Mouse (Mus musculus) liver, embryonic 15.5 days (tissue): ENCODE data around the gene Dscam. TPM values are rescaled to one million over a fixed set of nuclear protein-coding genes. Genes with fewer than 3 reads are reported as not detected.
"Not testable (repeated sequence)": the region's sequence is repeated elsewhere in the genome, so short reads cannot be mapped to it uniquely, and the experiment has no call there.

Source experiments
- ATAC-seq: fragments of 200-750 bp; cut with Nextera tagmentation; 2 replicates; pipeline ENCODE4 v1.8.0; 2017; ENCODE audit warnings: moderate number of reproducible peaks, mild to moderate bottlenecking, moderate library complexity; ENCODE audit not compliant: insufficient read depth
- H3K27ac ChIP-seq: fragments of 300-500 bp; sonication (generic); replicated peaks from 2 replicates; pipeline ENCODE4 v1.5.1; 2015; ENCODE audit warnings: mild to moderate bottlenecking, inconsistent platforms
- H3K27me3 ChIP-seq: fragments of 300-500 bp; sonication (generic); 2 replicates; pipeline ENCODE4 v1.6.1; 2015; ENCODE audit warnings: mild to moderate bottlenecking, inconsistent platforms
- H3K36me3 ChIP-seq: fragments of 300-500 bp; sonication (generic); replicated peaks from 2 replicates; pipeline ENCODE4 v1.6.1; 2015; ENCODE audit warnings: moderate library complexity, mild to moderate bottlenecking, inconsistent platforms
- H3K4me1 ChIP-seq: fragments of 300-500 bp; sonication (generic); replicated peaks from 2 replicates; pipeline ENCODE4 v1.6.1; 2015; ENCODE audit warnings: inconsistent platforms
- H3K4me2 ChIP-seq: fragments of 300-500 bp; sonication (generic); 2 replicates; pipeline ENCODE4 v1.6.1; 2015; ENCODE audit warnings: moderate library complexity, mild to moderate bottlenecking, inconsistent platforms
- H3K4me3 ChIP-seq: fragments of 300-500 bp; sonication (generic); replicated peaks from 2 replicates; pipeline ENCODE4 v1.5.1; 2015; ENCODE audit warnings: mild to moderate bottlenecking, inconsistent platforms
- H3K9ac ChIP-seq: fragments of 300-500 bp; sonication (generic); 2 replicates; pipeline ENCODE4 v1.6.1; 2015; ENCODE audit warnings: moderate library complexity, mild to moderate bottlenecking, inconsistent platforms
- H3K9me3 ChIP-seq: fragments of 300-500 bp; sonication (generic); replicated peaks from 2 replicates; pipeline ENCODE4 v1.6.1; 2016; ENCODE audit warnings: inconsistent platforms
- WGBS: fragments of 180-500 bp; shearing (Covaris S2); methylation state at CpG from one replicate; pipeline ENCODE4 v1.1.7; 2015; ENCODE audit warnings: mixed read lengths; ENCODE audit not compliant: insufficient replicate concordance; 5-methylcytosine and 5-hydroxymethylcytosine counted together
- polyA plus RNA-seq: library from polyadenylated mRNA; unstranded; fragments of >200 nt; fragmentation: Nextera tagmentation; extraction: Ambion mirVana; gene quantifications from 2 replicates; pipeline ENCODE4 v1.2.1, GENCODE M21; 2015

Gene Dscam
- polyA plus RNA-seq, 1 experiment from 2014 or later: not detected

- Histone ChIP-seq H3K9ac (no peak overlapping the region), H3K4me2 (peak overlapping the region; percentile 37; the same call in 1 of the 2 replicates), H3K36me3 (no peaks in the 10 kb centered on the region), H3K4me3 (no peak overlapping the region), H3K9me3 (no peaks in the 10 kb centered on the region), H3K27me3 (no peaks in the 10 kb centered on the region), H3K4me1 (peaks cover 67% of the 10 kb centered on the region), H3K27ac (peak overlapping the region; percentile 89)
- ATAC-seq: 0 out of 2 replicates have a peak, but pooled peaks have one; percentile 5
- WGBS: 49% methylated on average over 1 of the region's 1 CpGs
Measured at GRCm38 (mm10) chr16:96907081-96907480, 263.5 kb downstream of the Dscam start.

- WGBS: 16% methylated on average over 2 of the region's 2 CpGs
- no peak overlapping the region for H3K9ac ChIP-seq
- peak; percentile 98 for ATAC-seq
- H3K4me3 ChIP-seq: no peak overlapping the region
- H3K27ac ChIP-seq: peak overlapping the region; percentile 89
- H3K27me3 ChIP-seq: no peaks in the 10 kb centered on the region
- H3K4me2 ChIP-seq: peak overlapping the region; percentile 37; the same call in 1 of the 2 replicates
- H3K36me3 ChIP-seq: no peaks in the 10 kb centered on the region
- H3K4me1 ChIP-seq: peaks cover 68% of the 10 kb centered on the region
- no peaks in the 10 kb centered on the region for H3K9me3 ChIP-seq
Measured at GRCm38 (mm10) chr16:96906630-96907029, 263.9 kb downstream of the Dscam start.

- H3K27ac ChIP-seq: 0 out of 2 replicates have a peak overlapping the region, but pooled peaks have one; percentile 24
- WGBS: 62% methylated on average over 2 of the region's 2 CpGs
Measured at GRCm38 (mm10) chr16:96904761-96905160, 265.8 kb downstream of the Dscam start.

GRCm38 (mm10) chr16:96904359-96904758 lies 266.2 kb downstream of the Dscam start:
- Histone ChIP-seq H3K4me1 (peaks cover 60% of the 10 kb centered on the region), H3K36me3 (no peaks in the 10 kb centered on the region), H3K27ac (0 out of 2 replicates have a peak overlapping the region, but pooled peaks have one; percentile 24), H3K4me2 (no peak overlapping the region), H3K9me3 (no peaks in the 10 kb centered on the region), H3K4me3 (no peak overlapping the region), H3K27me3 (no peaks in the 10 kb centered on the region), H3K9ac (no peak overlapping the region)
- WGBS: 33% methylated on average over 2 of the region's 2 CpGs
- ATAC-seq: no peak

More at GRCm38 (mm10) chr16:96904761-96905160, 265.8 kb downstream of the Dscam start:
- no peaks in the 10 kb centered on the region for H3K9me3 ChIP-seq
- no peaks in the 10 kb centered on the region for H3K27me3 ChIP-seq
- no peak overlapping the region for H3K4me2 ChIP-seq
- H3K36me3 ChIP-seq: no peaks in the 10 kb centered on the region
- H3K4me1 ChIP-seq: peaks cover 64% of the 10 kb centered on the region
- ATAC-seq: no peak
- no peak overlapping the region for H3K4me3 ChIP-seq
- no peak overlapping the region for H3K9ac ChIP-seq

GRCm38 (mm10) chr16:96902596-96902995 lies 268.0 kb downstream of the Dscam start:
- peaks cover 54% of the 10 kb centered on the region for H3K4me1 ChIP-seq
- H3K27ac ChIP-seq: 0 out of 2 replicates have a peak overlapping the region, but pooled peaks have one; percentile 6
- H3K9ac ChIP-seq: no peak overlapping the region
- peaks cover 6% of the 10 kb centered on the region for H3K27me3 ChIP-seq
- no peak for ATAC-seq
- no peak overlapping the region for H3K4me3 ChIP-seq
- H3K36me3 ChIP-seq: no peaks in the 10 kb centered on the region
- no peak overlapping the region for H3K4me2 ChIP-seq
- H3K9me3 ChIP-seq: no peaks in the 10 kb centered on the region

GRCm38 (mm10) chr16:96901234-96902014 lies 269.1 kb downstream of the Dscam start:
- Histone ChIP-seq H3K4me3 (no peak overlapping the region), H3K36me3 (no peaks in the 10 kb centered on the region), H3K4me1 (peaks cover 42% of the 10 kb centered on the region), H3K9ac (no peak overlapping the region), H3K9me3 (no peaks in the 10 kb centered on the region), H3K4me2 (no peak overlapping the region), H3K27ac (no peak overlapping the region), H3K27me3 (peaks cover 6% of the 10 kb centered on the region)
- 63% methylated on average over 3 of the region's 3 CpGs for WGBS
- ATAC-seq: no peak

GRCm38 (mm10) chr16:96899329-96899728 lies 271.2 kb downstream of the Dscam start:
- Histone ChIP-seq H3K4me2 (no peak overlapping the region), H3K9me3 (no peaks in the 10 kb centered on the region), H3K27ac (no peak overlapping the region), H3K36me3 (no peaks in the 10 kb centered on the region), H3K9ac (no peak overlapping the region), H3K27me3 (peaks cover 6% of the 10 kb centered on the region), H3K4me1 (peaks cover 21% of the 10 kb centered on the region), H3K4me3 (no peak overlapping the region)
- ATAC-seq: no peak

GRCm38 (mm10) chr16:96896510-96897133 lies 273.9 kb downstream of the Dscam start:
- Histone ChIP-seq H3K4me1 (no peaks in the 10 kb centered on the region), H3K9me3 (no peaks in the 10 kb centered on the region), H3K4me2 (no peak overlapping the region), H3K9ac (no peak overlapping the region), H3K4me3 (no peak overlapping the region), H3K27ac (no peak overlapping the region), H3K27me3 (peaks cover 6% of the 10 kb centered on the region), H3K36me3 (no peaks in the 10 kb centered on the region)
- ATAC-seq: no peak
- 53% methylated on average over 10 of the region's 10 CpGs for WGBS

- H3K9me3 ChIP-seq: no peaks in the 10 kb centered on the region
- H3K4me2 ChIP-seq: no peak overlapping the region
- no peak overlapping the region for H3K27ac ChIP-seq
- no peaks in the 10 kb centered on the region for H3K36me3 ChIP-seq
- no peaks in the 10 kb centered on the region for H3K4me1 ChIP-seq
- no peak overlapping the region for H3K9ac ChIP-seq
- H3K27me3 ChIP-seq: no peaks in the 10 kb centered on the region
- ATAC-seq: no peak
- no peak overlapping the region for H3K4me3 ChIP-seq
- 33% methylated on average over 1 of the region's 1 CpGs for WGBS
Measured at GRCm38 (mm10) chr16:96888036-96888435, 282.5 kb downstream of the Dscam start.

GRCm38 (mm10) chr16:96885817-96886216 lies 284.7 kb downstream of the Dscam start:
- Histone ChIP-seq H3K4me3 (no peak overlapping the region), H3K27ac (no peak overlapping the region), H3K27me3 (no peaks in the 10 kb centered on the region), H3K4me1 (no peaks in the 10 kb centered on the region), H3K9ac (no peak overlapping the region), H3K4me2 (no peak overlapping the region), H3K9me3 (no peaks in the 10 kb centered on the region), H3K36me3 (no peaks in the 10 kb centered on the region)
- WGBS: 54% methylated on average over 2 of the region's 2 CpGs
- no peak for ATAC-seq

GRCm38 (mm10) chr16:96884590-96884989 lies 286.0 kb downstream of the Dscam start:
- H3K27me3 ChIP-seq, H3K4me2 ChIP-seq, H3K4me1 ChIP-seq, H3K27ac ChIP-seq, ATAC-seq, H3K36me3 ChIP-seq, H3K4me3 ChIP-seq, H3K9me3 ChIP-seq, H3K9ac ChIP-seq: not testable (repeated sequence)
- WGBS: 60% methylated on average over 3 of the region's 3 CpGs
